Mouse (Mus musculus): Measurements from ENCODE around the gene Psd. TPM values are rescaled to one million over a fixed set of nuclear protein-coding genes. Genes with fewer than 3 reads are reported as not detected.

The Psd gene
- total RNA-seq (2015; ENCODE audit: low replicate concordance) (0.63 TPM in 1 of 2 replicates, not detected in the other), total RNA-seq (2017; ENCODE audit: low replicate concordance) (0.70 TPM in 1 of 2 replicates, not detected in the other)

DNA sequence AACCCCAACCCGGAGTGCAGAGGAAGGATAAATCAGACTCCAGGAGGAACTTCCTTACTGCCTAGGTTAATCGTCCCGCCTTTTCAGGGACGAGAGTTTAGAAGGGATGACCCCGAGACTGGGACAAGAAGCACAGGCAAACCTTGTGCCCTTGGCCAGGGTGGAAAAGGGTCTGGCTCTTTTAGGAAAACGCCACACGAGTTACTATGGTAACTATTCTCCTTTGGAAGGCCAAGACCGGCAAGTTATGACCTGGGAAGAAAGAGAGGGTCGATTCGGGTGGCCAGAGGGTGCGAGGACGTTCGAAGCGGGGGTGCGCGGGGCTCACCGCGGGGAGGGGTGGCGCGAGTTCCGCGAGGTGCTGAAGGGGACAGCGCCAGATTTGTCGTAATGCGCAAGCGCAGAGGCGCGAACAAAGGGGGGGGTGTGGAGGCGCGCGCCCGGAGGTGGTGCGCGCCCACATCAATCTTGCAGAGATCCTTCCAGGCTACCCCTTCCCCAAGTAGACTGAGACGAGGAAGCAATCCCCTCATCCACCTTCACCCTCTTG, at the start of gene Psd:
Gene Psd, minus strand, starts transcription at position 401 of the 550 bp plus-strand sequence.
- ATAC-seq (replicated peaks; ENCODE audit: low FRiP score, poor library complexity, severe bottlenecking), result no peak

GRCm38 (mm10) chr19:46375891-46376290, 48.9 kb upstream of the Psd start:
- ATAC-seq (replicated peaks; ENCODE audit: low FRiP score, poor library complexity, severe bottlenecking), result no peak

DNA sequence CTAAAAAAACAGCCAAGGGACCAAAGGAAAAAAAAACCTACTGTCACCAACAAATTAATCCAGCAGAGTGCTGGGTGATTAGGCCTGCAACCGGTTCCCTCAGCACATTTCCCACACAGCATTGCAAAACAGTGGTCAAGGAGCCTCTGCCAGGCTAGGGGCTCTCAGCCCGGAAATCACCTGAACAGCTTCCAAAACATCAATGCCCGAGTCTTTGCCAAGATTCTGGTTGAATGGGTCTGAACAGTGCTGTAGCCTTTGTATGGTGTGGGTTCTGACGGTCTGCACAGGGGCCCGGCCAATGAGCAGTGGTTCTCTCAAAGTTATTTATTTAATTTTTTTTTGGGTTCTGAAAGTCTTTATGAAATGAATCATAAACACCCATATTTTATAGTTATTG, 48.5 kb upstream of the Psd start:
- no peak for ATAC-seq (replicated peaks; ENCODE audit: low FRiP score, poor library complexity, severe bottlenecking)

- 0 out of 2 replicates have a peak, but pooled peaks have one; percentile 15 for ATAC-seq (replicated peaks; ENCODE audit: low FRiP score, poor library complexity, severe bottlenecking)
Measured at GRCm38 (mm10) chr19:46374477-46375088, 47.6 kb upstream of the Psd start.

GRCm38 (mm10) chr19:46369204-46369603, 42.2 kb upstream of the Psd start:
- ATAC-seq (replicated peaks; ENCODE audit: low FRiP score, poor library complexity, severe bottlenecking), result no peak

DNA sequence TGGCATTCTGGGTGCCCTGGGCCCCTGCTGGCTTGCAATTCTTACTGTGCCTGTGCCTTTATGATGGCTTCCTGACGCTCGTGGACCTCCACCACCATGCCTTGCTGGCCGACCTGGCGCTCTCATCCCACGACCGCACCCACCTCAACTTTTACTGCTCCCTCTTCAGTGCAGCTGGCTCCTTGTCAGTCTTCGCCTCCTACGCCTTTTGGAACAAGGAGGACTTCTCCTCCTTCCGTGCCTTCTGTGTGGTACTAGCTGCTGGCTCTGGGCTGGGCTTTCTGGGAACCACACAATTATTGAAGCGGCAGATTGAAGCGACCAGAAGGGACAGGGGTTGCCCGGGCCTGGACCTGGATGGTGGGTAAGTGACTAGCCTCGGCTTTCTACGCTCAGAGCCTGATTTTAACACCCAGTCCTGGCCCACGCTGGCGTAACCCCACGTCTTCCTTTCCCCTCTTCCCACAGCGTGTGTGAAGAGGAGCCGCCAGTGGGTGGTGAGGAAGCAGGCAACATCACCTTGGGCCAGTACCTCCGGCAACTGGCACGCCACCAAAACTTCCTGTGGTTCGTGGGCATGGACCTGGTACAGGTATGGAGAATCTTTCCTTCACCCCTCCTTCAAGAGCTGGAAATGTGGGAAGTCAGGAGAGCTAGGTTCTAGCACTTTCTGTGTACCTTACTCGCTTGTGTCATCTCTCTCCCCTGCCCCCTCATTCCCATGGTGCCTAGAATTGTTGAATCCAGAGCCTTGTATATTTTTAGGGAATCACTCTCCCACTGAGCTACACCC, 41.0 kb upstream of the Psd start:
- no peak for ATAC-seq (replicated peaks; ENCODE audit: low FRiP score, poor library complexity, severe bottlenecking)

GRCm38 (mm10) chr19:46363294-46364009, 36.5 kb upstream of the Psd start:
- no peak for ATAC-seq (replicated peaks; ENCODE audit: low FRiP score, poor library complexity, severe bottlenecking)

GRCm38 (mm10) chr19:46362104-46362503, 35.1 kb upstream of the Psd start:
- no peak for ATAC-seq (replicated peaks; ENCODE audit: low FRiP score, poor library complexity, severe bottlenecking)

- no peak for ATAC-seq (replicated peaks; ENCODE audit: low FRiP score, poor library complexity, severe bottlenecking)
Measured at GRCm38 (mm10) chr19:46358381-46358780, 31.4 kb upstream of the Psd start.

GRCm38 (mm10) chr19:46357344-46358280, 30.7 kb upstream of the Psd start:
- ATAC-seq (replicated peaks; ENCODE audit: low FRiP score, poor library complexity, severe bottlenecking), result no peak

- ATAC-seq (replicated peaks; ENCODE audit: low FRiP score, poor library complexity, severe bottlenecking), result peak; percentile 86
Measured at GRCm38 (mm10) chr19:46356701-46357138, 29.8 kb upstream of the Psd start.

- no peak for ATAC-seq (replicated peaks; ENCODE audit: low FRiP score, poor library complexity, severe bottlenecking)
Measured at GRCm38 (mm10) chr19:46350168-46350932, 23.4 kb upstream of the Psd start, which contains the start of gene 2310034G01Rik. TSS of gene 2310034G01Rik (minus strand) at chr19:46350302.

DNA sequence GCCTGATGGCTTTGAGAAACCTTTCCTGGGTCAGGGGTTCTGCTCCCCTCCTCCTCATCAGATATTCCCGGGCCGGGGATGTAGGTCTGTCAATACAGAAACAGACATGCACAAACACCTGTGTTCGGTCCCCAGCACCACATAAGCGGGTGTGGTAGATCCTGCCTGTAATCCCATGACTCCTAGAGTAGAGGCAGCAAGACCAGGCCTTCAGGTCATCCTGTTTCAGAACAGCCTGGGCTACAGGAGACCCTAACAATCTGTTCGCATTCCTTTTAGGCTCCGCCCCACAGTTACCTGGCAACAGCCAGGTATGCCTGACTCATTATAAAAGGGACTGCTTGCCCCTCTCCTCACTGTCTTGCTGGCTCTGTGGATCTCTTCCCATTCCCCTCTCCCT, 22.6 kb upstream of the Psd start:
- no peak for ATAC-seq (replicated peaks; ENCODE audit: low FRiP score, poor library complexity, severe bottlenecking)

- ATAC-seq (replicated peaks; ENCODE audit: low FRiP score, poor library complexity, severe bottlenecking), result no peak
Measured at GRCm38 (mm10) chr19:46348761-46349458, 22.0 kb upstream of the Psd start.

DNA sequence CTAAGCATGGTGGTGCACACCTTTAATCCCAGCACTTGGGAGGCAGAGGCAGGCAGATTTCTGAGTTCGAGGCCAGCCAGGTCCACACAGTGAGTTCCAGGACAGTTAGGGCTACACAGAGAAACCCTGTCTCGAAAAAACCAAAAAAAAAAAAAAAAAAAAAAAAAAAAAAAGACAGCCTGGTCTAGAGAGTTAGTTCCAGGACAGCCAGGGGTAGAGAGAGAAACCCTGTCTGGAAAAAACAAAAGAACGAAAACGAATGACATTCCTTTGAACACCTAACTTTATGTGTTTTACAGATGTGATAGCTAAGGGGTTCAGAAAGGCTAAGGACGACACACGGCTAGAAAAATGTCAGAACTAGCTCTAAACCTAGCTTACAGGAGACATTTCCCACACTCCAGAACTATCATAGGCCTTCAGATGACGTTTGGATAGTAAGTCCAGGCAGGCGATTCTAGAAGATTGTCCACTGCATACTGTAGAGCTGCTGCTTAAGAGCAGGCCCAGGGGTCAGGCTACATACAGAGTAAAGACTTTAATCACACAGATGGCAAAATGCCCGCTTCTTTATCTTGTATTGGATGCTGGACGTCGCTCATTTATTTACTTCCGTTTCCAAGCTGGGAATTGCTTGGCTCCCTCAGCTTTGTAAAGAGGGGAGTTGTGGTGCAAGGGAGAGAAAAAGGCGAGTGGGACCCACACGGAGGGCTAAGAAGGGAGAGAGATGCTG, 21.1 kb upstream of the Psd start:
- no peak for ATAC-seq (replicated peaks; ENCODE audit: low FRiP score, poor library complexity, severe bottlenecking)

DNA sequence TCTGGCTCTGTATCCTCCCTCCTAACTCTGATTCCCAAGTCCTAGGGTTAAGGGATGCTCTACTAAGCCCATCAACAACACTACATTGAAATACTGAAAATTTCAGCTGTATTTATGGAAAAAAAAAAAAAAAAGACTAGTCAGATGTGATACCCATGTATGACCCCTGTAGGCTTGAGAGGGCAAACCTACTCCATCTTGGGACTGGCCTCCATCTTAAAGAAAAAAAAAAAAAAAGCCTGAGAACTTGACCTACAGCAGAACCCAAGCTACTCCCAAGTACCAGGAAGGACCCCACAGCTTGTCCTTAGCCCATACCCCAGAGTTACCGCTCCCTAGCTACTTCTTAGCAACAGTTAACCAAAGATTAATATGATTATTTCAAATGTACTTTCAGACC, 20.2 kb upstream of the Psd start:
- no peak for ATAC-seq (replicated peaks; ENCODE audit: low FRiP score, poor library complexity, severe bottlenecking)
